Mouse (Mus musculus): ENCODE data around the gene Gucy1a1. TPM values are rescaled to one million over a fixed set of nuclear protein-coding genes. Genes with fewer than 3 reads are reported as not detected.

The Gucy1a1 gene
- polyA plus RNA-seq (2012; rRNA removed; ENCODE audit: low replicate concordance), result 1.2 and 4.4 TPM in 2 replicates

DNA sequence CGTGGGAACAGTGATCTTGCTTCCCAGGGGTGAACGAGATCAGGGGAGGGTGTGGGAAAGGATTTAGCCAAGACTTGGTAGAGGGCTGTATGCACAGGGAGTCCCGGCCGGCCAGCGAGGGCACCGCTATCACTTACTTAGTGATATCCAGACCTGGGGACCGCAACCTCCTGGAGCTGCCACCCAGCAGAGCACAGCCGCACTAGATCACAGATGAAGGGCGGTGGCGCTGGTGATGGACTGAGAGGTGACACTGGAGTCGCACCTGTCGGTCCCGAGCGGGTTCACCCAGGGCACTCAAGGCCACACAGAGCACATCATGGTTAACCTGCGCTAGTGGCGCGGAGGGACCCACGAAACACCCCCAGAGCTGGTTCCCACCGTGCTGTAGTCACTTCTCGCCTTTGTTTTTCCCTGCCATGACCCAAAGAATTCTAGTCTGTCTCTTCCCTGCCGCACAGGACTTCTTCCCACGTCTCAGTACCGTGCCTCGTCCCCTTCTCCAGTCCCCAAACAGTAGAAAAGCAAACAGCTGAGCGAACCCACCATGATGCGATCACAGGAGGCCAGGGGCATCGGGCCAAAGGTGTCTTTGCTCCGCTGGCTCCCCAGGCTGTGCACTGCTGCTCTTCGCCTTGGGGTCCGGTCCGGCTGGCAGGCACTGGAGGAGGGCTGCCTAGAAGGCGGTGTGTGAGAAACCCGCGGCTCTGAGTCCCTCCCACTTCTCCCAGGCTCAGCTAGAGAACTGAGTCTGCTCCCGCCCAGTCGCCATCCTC is at the start of gene Gucy1a1:
TSS of gene Gucy1a1 (minus strand) at position 664 of the 776 bp plus-strand sequence.

DNA sequence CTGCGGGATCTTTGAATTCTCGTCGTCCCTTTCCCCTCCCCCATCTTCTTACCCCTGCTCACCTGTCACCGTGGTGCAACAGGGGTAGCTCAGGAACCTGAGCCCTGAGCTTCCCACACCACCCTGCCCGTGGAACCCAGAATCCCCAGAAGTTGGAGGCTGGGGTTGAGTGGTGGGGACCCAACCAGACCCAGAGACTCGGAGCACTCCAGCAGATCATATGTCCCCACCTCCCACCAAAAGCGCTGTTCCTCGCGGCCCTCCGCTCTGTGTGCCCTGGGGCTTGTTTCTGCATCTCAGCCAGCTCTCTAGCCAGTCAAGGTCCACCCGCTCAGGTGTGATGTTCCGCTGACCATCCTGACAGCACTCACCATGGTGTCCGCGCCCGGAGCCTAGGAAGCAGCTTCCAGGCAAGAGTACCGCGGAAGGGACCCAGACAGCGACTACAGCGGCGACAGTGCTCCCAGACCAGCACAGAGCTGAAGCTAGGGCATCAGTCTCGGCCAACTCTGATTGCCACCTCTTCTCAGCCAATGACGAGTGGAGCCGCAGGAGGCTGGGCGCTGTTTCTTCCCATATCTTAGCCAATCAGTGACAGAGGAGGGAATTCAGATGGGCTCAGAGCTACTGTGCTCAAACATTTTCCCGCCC is 71.3 kb downstream of the Gucy1a1 start, which contains the start of gene Gucy1b1:
TSS of gene Gucy1b1 (minus strand) at position 489 of the 651 bp plus-strand sequence.

Other genes starting within 250 kb of the Gucy1a1 start
- gene Ctso, start 213.2 kb downstream of the Gucy1a1 start, polyA plus RNA-seq (2012; rRNA removed; ENCODE audit: low replicate concordance), result 1.4 and 2.4 TPM in 2 replicates
- 0.43 TPM in 1 of 2 replicates, not detected in the other for gene Tdo2, start 169.6 kb downstream of the Gucy1a1 start, polyA plus RNA-seq (2012; rRNA removed; ENCODE audit: low replicate concordance)
- 0.43 TPM in 1 of 2 replicates, not detected in the other for gene Asic5, start 163.5 kb downstream of the Gucy1a1 start, polyA plus RNA-seq (2012; rRNA removed; ENCODE audit: low replicate concordance)
- gene Gucy1b1, start 71.1 kb downstream of the Gucy1a1 start, polyA plus RNA-seq (2012; rRNA removed; ENCODE audit: low replicate concordance), result 1.0 and 2.4 TPM in 2 replicates
- gene Map9, start 212.3 kb upstream of the Gucy1a1 start, polyA plus RNA-seq (2012; rRNA removed; ENCODE audit: low replicate concordance), result 0.04 TPM in 1 of 2 replicates, not detected in the other

Measured in duodenum, adult 2 months (tissue).